Mouse (Mus musculus) brain, embryonic 14.5 days (tissue): ENCODE measurements around the gene Zfp775.

ENCODE experiments used
- CTCF ChIP-seq: fragments of 200-500 bp; IDR thresholded peaks from 2 replicates; pipeline ENCODE4 v1.5.1; 2012; ENCODE audit warnings: inconsistent platforms, mild to moderate bottlenecking, moderate library complexity, borderline replicate concordance; ENCODE audit not compliant: insufficient read depth, insufficient read length; ENCODE audit errors: extremely low read depth
- POLR2A ChIP-seq: fragments of 200-500 bp; IDR thresholded peaks from 2 replicates; pipeline ENCODE4 v1.6.1; 2012; ENCODE audit warnings: mild to moderate bottlenecking, inconsistent platforms, borderline replicate concordance; ENCODE audit not compliant: poor library complexity, insufficient read depth, insufficient read length, severe bottlenecking; ENCODE audit errors: extremely low read depth

DNA sequence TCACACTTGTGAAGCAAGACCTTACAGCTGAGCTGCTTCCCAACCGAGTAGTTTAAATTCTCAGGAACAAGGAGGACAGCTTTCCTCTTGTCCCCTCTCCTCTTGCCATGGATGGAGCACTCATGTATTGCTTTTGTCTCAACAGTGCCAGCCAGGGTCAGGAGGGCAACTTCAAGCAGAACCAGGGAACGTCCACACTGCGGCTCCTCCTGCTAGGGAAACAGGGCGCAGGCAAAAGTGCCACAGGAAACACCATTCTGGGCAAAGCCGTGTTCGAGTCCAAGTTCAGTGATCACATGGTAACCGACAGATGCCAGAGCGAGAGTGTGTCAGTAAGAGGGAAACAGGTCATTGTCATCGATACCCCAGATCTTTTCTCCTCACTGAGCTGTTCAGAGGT is 48.2 kb downstream of the Zfp775 start:
- TF ChIP-seq CTCF (no peak), POLR2A (no peak)
